Mouse (Mus musculus): ENCODE results near the gene Tmem11. TPM values are rescaled to one million over a fixed set of nuclear protein-coding genes. Genes with fewer than 3 reads are reported as not detected.

The Tmem11 gene
- polyA plus RNA-seq, 1 experiment from 2014 or later: 61.2 TPM

- H3K36me3 ChIP-seq (ENCODE audit: control insufficient read depth, insufficient read depth): no peaks in the 10 kb centered on the region
- H3K4me1 ChIP-seq (replicated peaks; ENCODE audit: control insufficient read depth, insufficient read depth, low read length): peaks cover 28% of the 10 kb centered on the region
- H3K9ac ChIP-seq (replicated peaks; ENCODE audit: low read depth, low read length): peak overlapping the region; percentile 82
- peak overlapping the region; percentile 88 for H3K4me2 ChIP-seq (ENCODE audit: low read length)
- ATAC-seq: peak; percentile 94
- H3K27me3 ChIP-seq (replicated peaks; ENCODE audit: control insufficient read depth, insufficient read depth, low read length): no peaks in the 10 kb centered on the region
- H3K9me3 ChIP-seq (ENCODE audit: control insufficient read depth, low read length): no peaks in the 10 kb centered on the region
- H3K4me3 ChIP-seq (replicated peaks; ENCODE audit: low read length): peak overlapping the region; percentile 84
- peak overlapping the region; percentile 90 for H3K27ac ChIP-seq (ENCODE audit: low read length)
- under 1% methylated on average over 86 of the region's 86 CpGs for WGBS
Observed at GRCm38 (mm10) chr11:60913301-60914196, 34.5 kb upstream of the Tmem11 start.

DNA sequence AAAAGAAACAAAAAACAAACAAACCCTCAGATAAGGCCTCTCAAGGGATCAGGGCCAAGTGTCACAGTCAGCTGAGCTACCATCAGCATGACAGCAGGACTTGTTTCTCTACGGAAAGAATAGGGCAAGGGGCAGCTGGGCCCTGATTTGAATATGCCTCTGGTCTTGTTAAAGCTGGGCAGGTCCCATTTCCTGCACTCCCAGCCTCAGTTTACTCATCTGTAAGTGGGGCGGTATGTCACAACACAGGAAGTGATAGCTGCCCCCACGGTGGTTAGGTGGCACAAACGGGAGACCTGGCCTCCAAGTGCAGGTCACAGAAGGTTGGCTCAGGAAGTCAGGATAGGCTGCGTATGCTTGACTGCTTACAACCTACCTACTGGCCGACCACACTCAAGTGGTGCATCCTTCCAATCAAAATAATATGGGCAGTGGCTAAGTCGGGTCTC lies 33.5 kb upstream of the Tmem11 start:
- no peak for ATAC-seq
- 29% methylated on average over 7 of the region's 7 CpGs for WGBS
- Histone ChIP-seq H3K4me3 (replicated peaks; ENCODE audit: low read length) (peak overlapping the region; percentile 84), H3K27me3 (replicated peaks; ENCODE audit: control insufficient read depth, insufficient read depth, low read length) (no peaks in the 10 kb centered on the region), H3K27ac (ENCODE audit: low read length) (no peak overlapping the region), H3K4me1 (replicated peaks; ENCODE audit: control insufficient read depth, insufficient read depth, low read length) (peaks cover 28% of the 10 kb centered on the region), H3K36me3 (ENCODE audit: control insufficient read depth, insufficient read depth) (no peaks in the 10 kb centered on the region), H3K4me2 (ENCODE audit: low read length) (peak overlapping the region; percentile 54), H3K9ac (replicated peaks; ENCODE audit: low read depth, low read length) (peak overlapping the region; percentile 82), H3K9me3 (ENCODE audit: control insufficient read depth, low read length) (no peaks in the 10 kb centered on the region)

DNA sequence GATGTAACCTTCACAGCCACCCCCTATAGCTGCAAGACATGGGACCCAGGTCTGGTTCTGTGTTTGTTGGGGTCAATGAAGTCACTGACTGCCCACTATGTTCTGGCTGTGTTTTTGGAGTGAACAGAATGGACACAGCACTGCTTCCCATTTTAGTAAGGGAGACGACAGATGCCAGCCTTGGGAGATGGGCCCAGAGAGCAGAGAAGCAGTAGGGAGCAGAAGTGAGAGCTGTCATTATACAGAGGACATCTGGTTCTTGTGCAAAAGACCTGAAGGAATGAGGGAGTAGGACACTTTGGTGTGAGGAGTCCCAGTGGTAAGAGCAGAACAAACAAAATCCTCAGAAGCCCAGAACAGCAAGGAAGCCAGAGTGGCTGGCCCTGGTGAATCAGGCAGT lies 30.6 kb upstream of the Tmem11 start:
- H3K27me3 ChIP-seq (replicated peaks; ENCODE audit: control insufficient read depth, insufficient read depth, low read length): no peaks in the 10 kb centered on the region
- no peak overlapping the region for H3K9ac ChIP-seq (replicated peaks; ENCODE audit: low read depth, low read length)
- H3K27ac ChIP-seq (ENCODE audit: low read length): no peak overlapping the region
- H3K4me3 ChIP-seq (replicated peaks; ENCODE audit: low read length): no peak overlapping the region
- H3K4me1 ChIP-seq (replicated peaks; ENCODE audit: control insufficient read depth, insufficient read depth, low read length): peaks cover 24% of the 10 kb centered on the region
- no peak for ATAC-seq
- 75% methylated on average over 1 of the region's 1 CpGs for WGBS
- H3K36me3 ChIP-seq (ENCODE audit: control insufficient read depth, insufficient read depth): 0 out of 2 replicates have a peak, but pooled peaks cover 4% of the 10 kb centered on the region
- H3K9me3 ChIP-seq (ENCODE audit: control insufficient read depth, low read length): no peaks in the 10 kb centered on the region
- H3K4me2 ChIP-seq (ENCODE audit: low read length): no peak overlapping the region

DNA sequence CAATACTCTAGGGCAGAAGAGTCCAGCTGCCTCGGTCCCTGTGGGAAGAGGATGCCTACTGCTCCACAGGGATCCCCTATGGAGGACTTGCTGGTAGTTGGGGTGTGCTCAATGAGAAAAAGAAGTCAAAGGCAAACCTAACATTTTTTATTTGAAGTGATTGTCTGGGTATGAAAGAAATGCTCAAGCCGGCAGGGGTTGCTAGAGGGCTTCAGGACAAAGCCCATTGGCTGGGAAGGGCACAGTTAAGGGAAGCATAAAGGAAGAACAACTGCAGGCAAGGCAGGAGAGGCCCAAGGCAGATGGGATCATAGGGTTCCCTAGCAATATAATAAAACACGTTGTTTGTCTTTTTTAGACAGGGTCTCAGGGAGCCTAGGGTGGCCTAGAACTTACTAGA lies 29.0 kb upstream of the Tmem11 start:
- H3K27ac ChIP-seq (ENCODE audit: low read length): no peak overlapping the region
- WGBS: 75% methylated on average over 3 of the region's 3 CpGs
- no peak for ATAC-seq

DNA sequence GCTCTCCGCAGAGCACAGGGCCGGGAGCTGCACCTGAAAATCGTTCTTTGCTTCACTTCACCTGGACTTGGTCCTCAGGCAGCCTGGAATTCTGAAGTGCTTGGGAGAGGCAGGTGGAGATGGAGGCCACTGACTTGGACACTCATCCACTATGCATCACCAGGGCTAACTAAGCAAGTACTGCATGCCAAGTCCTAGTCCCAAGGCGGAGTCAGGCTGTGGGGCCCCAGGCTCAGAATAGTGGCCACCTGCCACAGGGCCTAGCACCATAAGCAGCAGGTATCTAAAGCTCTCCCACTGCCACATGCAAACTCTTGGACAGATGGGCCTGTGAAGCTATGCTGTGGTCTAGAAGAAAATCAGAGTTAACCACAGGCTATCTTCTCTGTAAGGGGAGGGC lies 27.4 kb upstream of the Tmem11 start:
- 90% methylated on average over 4 of the region's 4 CpGs for WGBS
- no peaks in the 10 kb centered on the region for H3K9me3 ChIP-seq (ENCODE audit: control insufficient read depth, low read length)
- no peak for ATAC-seq
- H3K27me3 ChIP-seq (replicated peaks; ENCODE audit: control insufficient read depth, insufficient read depth, low read length): no peaks in the 10 kb centered on the region
- H3K36me3 ChIP-seq (ENCODE audit: control insufficient read depth, insufficient read depth): peaks cover 11% of the 10 kb centered on the region
- H3K9ac ChIP-seq (replicated peaks; ENCODE audit: low read depth, low read length): no peak overlapping the region
- no peak overlapping the region for H3K27ac ChIP-seq (ENCODE audit: low read length)
- no peak overlapping the region for H3K4me2 ChIP-seq (ENCODE audit: low read length)
- H3K4me1 ChIP-seq (replicated peaks; ENCODE audit: control insufficient read depth, insufficient read depth, low read length): peaks cover 2% of the 10 kb centered on the region
- no peak overlapping the region for H3K4me3 ChIP-seq (replicated peaks; ENCODE audit: low read length)

More for the DNA sequence above, 29.0 kb upstream of the Tmem11 start:
- peaks cover 17% of the 10 kb centered on the region for H3K4me1 ChIP-seq (replicated peaks; ENCODE audit: control insufficient read depth, insufficient read depth, low read length)
- no peaks in the 10 kb centered on the region for H3K9me3 ChIP-seq (ENCODE audit: control insufficient read depth, low read length)
- peaks cover 10% of the 10 kb centered on the region for H3K36me3 ChIP-seq (ENCODE audit: control insufficient read depth, insufficient read depth)
- no peak overlapping the region for H3K4me3 ChIP-seq (replicated peaks; ENCODE audit: low read length)
- H3K4me2 ChIP-seq (ENCODE audit: low read length): no peak overlapping the region
- no peaks in the 10 kb centered on the region for H3K27me3 ChIP-seq (replicated peaks; ENCODE audit: control insufficient read depth, insufficient read depth, low read length)
- no peak overlapping the region for H3K9ac ChIP-seq (replicated peaks; ENCODE audit: low read depth, low read length)

DNA sequence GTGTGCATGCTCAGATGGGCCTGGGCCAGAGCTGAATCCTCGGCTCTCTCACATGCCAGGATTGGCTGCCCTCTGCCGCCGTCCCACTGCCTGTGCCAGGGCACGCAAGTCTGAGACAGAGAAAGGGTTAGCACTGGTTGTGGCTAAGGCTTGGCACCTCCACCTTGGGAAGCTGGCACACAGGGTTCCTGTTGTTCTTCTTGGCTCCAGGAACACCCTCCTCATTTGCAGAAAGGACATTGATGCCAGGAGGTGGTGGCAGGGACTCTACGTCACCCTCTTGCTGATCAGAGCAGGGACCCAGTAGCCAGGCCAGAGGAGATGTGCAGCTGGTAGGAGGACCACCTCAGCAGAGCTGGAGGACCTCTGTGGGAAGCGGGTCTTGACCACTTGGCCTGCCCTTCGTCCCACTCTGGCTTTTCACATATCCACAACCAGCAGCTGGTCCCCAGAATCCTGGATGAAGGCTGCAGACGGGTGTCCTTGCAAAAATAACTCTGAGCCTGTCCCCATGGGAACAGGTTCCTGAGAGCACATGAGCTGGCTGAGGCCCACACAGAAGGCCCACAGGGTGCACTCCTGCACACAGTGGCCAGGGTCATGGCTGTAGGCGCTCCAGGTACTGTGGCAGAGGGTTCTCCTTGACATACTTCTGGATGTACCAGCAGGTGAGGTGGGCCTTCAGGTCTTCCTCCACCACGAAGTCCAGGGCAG lies 26.5 kb upstream of the Tmem11 start:
- peaks cover 11% of the 10 kb centered on the region for H3K36me3 ChIP-seq (ENCODE audit: control insufficient read depth, insufficient read depth)
- H3K9me3 ChIP-seq (ENCODE audit: control insufficient read depth, low read length): no peaks in the 10 kb centered on the region
- no peak overlapping the region for H3K4me3 ChIP-seq (replicated peaks; ENCODE audit: low read length)
- no peaks in the 10 kb centered on the region for H3K4me1 ChIP-seq (replicated peaks; ENCODE audit: control insufficient read depth, insufficient read depth, low read length)
- no peak overlapping the region for H3K27ac ChIP-seq (ENCODE audit: low read length)
- H3K4me2 ChIP-seq (ENCODE audit: low read length): no peak overlapping the region
- 91% methylated on average over 10 of the region's 10 CpGs for WGBS
- H3K9ac ChIP-seq (replicated peaks; ENCODE audit: low read depth, low read length): no peak overlapping the region
- no peaks in the 10 kb centered on the region for H3K27me3 ChIP-seq (replicated peaks; ENCODE audit: control insufficient read depth, insufficient read depth, low read length)
- ATAC-seq: no peak

DNA sequence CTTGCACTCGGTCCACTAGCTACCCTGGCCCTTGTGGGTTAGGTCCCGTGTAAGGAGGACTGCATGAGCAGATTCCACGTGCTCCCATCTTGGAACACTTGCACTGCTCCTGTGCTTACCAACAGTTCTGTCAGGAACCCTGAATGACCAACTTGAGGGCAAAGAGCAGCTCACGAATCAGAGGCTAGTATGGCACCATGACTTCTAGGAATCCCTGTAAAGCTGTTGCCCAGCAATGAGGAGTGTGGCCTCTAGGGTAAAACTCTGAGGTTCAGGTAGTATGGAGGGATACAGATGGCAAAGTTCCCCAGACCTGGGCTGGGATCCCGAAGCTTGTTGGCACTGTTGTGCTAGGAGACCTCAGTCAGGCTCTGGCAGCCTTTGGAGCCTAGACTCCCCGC lies 24.6 kb upstream of the Tmem11 start:
- ATAC-seq: no peak
- 86% methylated on average over 6 of the region's 6 CpGs for WGBS

GRCm38 (mm10) chr11:60902486-60902885 lies 23.4 kb upstream of the Tmem11 start:
- Histone ChIP-seq H3K36me3 (ENCODE audit: control insufficient read depth, insufficient read depth) (peaks cover 11% of the 10 kb centered on the region), H3K4me2 (ENCODE audit: low read length) (no peak overlapping the region), H3K9ac (replicated peaks; ENCODE audit: low read depth, low read length) (no peak overlapping the region), H3K27me3 (replicated peaks; ENCODE audit: control insufficient read depth, insufficient read depth, low read length) (no peaks in the 10 kb centered on the region), H3K4me1 (replicated peaks; ENCODE audit: control insufficient read depth, insufficient read depth, low read length) (no peaks in the 10 kb centered on the region), H3K9me3 (ENCODE audit: control insufficient read depth, low read length) (no peaks in the 10 kb centered on the region), H3K27ac (ENCODE audit: low read length) (no peak overlapping the region), H3K4me3 (replicated peaks; ENCODE audit: low read length) (no peak overlapping the region)
- 89% methylated on average over 4 of the region's 4 CpGs for whole genome bisulfite sequencing
- ATAC-seq: no peak

More for the DNA sequence above, 24.6 kb upstream of the Tmem11 start:
- Histone ChIP-seq H3K27ac (ENCODE audit: low read length) (no peak overlapping the region), H3K4me3 (replicated peaks; ENCODE audit: low read length) (no peak overlapping the region), H3K27me3 (replicated peaks; ENCODE audit: control insufficient read depth, insufficient read depth, low read length) (no peaks in the 10 kb centered on the region), H3K4me1 (replicated peaks; ENCODE audit: control insufficient read depth, insufficient read depth, low read length) (no peaks in the 10 kb centered on the region), H3K36me3 (ENCODE audit: control insufficient read depth, insufficient read depth) (peaks cover 11% of the 10 kb centered on the region), H3K4me2 (ENCODE audit: low read length) (no peak overlapping the region), H3K9ac (replicated peaks; ENCODE audit: low read depth, low read length) (no peak overlapping the region), H3K9me3 (ENCODE audit: control insufficient read depth, low read length) (no peaks in the 10 kb centered on the region)

DNA sequence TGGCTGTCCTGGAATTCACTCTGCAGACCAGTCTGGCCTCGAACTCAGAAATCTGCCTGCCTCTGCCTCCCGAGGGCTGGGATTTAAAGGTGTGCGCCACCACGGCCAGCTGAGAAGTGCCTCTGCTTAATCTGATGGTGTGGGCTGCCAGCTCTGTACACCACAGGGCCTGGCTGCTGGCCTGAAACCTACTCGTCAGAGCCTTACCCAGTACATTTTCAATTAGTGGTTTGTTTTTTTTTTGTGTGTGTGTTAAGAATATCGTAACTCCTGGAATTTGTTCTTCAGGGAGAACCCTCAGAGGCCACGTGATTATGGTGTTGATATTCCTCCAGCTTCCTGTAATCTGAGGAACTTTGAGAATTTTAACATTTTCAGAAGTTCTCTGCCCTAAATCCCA lies 22.9 kb upstream of the Tmem11 start:
- WGBS: 80% methylated on average over 7 of the region's 7 CpGs
- H3K36me3 ChIP-seq (ENCODE audit: control insufficient read depth, insufficient read depth): peaks cover 11% of the 10 kb centered on the region
- H3K27me3 ChIP-seq (replicated peaks; ENCODE audit: control insufficient read depth, insufficient read depth, low read length): no peaks in the 10 kb centered on the region
- no peak for ATAC-seq
- no peak overlapping the region for H3K27ac ChIP-seq (ENCODE audit: low read length)
- H3K9me3 ChIP-seq (ENCODE audit: control insufficient read depth, low read length): no peaks in the 10 kb centered on the region
- no peaks in the 10 kb centered on the region for H3K4me1 ChIP-seq (replicated peaks; ENCODE audit: control insufficient read depth, insufficient read depth, low read length)
- H3K4me3 ChIP-seq (replicated peaks; ENCODE audit: low read length): no peak overlapping the region
- H3K4me2 ChIP-seq (ENCODE audit: low read length): no peak overlapping the region
- no peak overlapping the region for H3K9ac ChIP-seq (replicated peaks; ENCODE audit: low read depth, low read length)
